In the genomic region with DNA sequence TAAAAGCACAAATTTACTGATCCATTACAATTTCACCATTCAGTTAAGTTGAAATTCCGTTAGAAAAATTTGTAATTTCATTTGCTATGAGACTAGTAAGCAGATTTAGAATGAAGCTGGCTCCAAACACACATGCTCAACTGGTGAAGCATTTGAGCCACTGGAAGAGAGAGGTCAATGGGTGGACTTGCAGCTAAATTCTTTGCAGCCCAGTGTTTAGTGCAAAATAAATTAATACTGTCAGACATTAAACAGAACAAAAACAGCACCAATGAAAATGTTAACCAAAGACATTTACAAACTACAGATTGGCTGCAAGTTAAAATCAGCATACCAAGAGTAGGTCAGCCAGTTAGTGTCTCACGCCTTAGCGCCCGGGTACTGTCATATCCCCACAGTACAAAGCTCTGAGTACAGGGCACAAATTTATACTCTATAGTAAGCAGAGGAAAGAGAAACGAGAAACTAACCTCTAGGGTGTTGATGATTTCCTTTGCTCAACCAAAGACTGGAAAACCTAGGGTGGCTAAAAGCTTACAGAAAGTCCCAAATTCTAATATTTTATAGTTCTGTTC, we compare ENCODE assay signal across 29 mouse cellular contexts. TPM values are rescaled to one million over a fixed set of nuclear protein-coding genes. Genes with fewer than 3 reads are reported as not detected.
DNase-seq lines count a peak whose midpoint lies in the region; ATAC-seq and TF ChIP-seq lines count a peak whose summit lies in the region.
"Had no signal": no experiment of that assay in that cellular context is flagged by ENCODE, and none has a peak within 500 bp of the region (broad histone marks: within the 10 kb centered on the region; RNA-seq: fewer than 3 reads in every experiment).

No protein-coding gene starts in this region.

- ATAC-seq in heart, postnatal 0 days (ENCODE audit: insufficient read depth, low read depth), result no peak
- no peak for ATAC-seq in heart, embryonic 12.5 days (ENCODE audit: insufficient number of reproducible peaks, low FRiP score)
- peak; percentile 56; the same call in 1 of the 2 replicates for ATAC-seq in kidney, embryonic 14.5 days (ENCODE audit: low FRiP score, low TSS enrichment)
- no peak; the same call in 1 of the 2 replicates for ATAC-seq in kidney, postnatal 0 days (replicated peaks; ENCODE audit: low FRiP score, low read depth)
- ATAC-seq: forebrain, embryonic 13.5 days; forebrain, embryonic 16.5 days; hindbrain, embryonic 16.5 days had no signal

- H3K9me3 ChIP-seq in heart, postnatal 0 days (replicated peaks; ENCODE audit: control insufficient read depth, low read length), result no peaks in the 10 kb centered on the region
- H3K9me3 ChIP-seq in heart, embryonic 12.5 days (replicated peaks), result no peaks in the 10 kb centered on the region
- no peaks in the 10 kb centered on the region for H3K9me3 ChIP-seq in kidney, embryonic 14.5 days (ENCODE audit: control insufficient read depth, low read length)
- no peaks in the 10 kb centered on the region for H3K9me3 ChIP-seq in kidney, postnatal 0 days (replicated peaks; ENCODE audit: low read length)
- H3K9me3 ChIP-seq: forebrain, embryonic 10.5 days; forebrain, embryonic 13.5 days; G1E; heart, embryonic 10.5 days; hindbrain, embryonic 10.5 days; hindbrain, embryonic 13.5 days had no signal

- TF ChIP-seq CTCF in heart, postnatal 0 days (IDR thresholded peaks at IDR 0.05; ENCODE audit: low read depth), result no peak
- no peak for TF ChIP-seq CTCF in kidney, postnatal 0 days (IDR thresholded peaks at IDR 0.05; ENCODE audit: low read depth)

- no peak overlapping the region for H3K4me2 ChIP-seq in heart, postnatal 0 days (ENCODE audit: low read depth, low read length)
- no peak overlapping the region for H3K4me2 ChIP-seq in heart, embryonic 12.5 days
- no peak overlapping the region for H3K4me2 ChIP-seq in kidney, embryonic 14.5 days (replicated peaks; ENCODE audit: low read depth, low read length)
- no peak overlapping the region for H3K4me2 ChIP-seq in kidney, postnatal 0 days (ENCODE audit: low read length)
- H3K4me2 ChIP-seq: forebrain, embryonic 13.5 days; hindbrain, embryonic 13.5 days had no signal

- DNase-seq in heart, postnatal 0 days (ENCODE audit: low spot score), result peak; percentile 5
- DNase-seq in kidney, postnatal 25 days, result no peak
- DNase-seq in kidney, postnatal 0 days (ENCODE audit: low spot score), result peak; percentile 83
- DNase-seq in kidney, postnatal 36 days, result no peak
- DNase-seq: adrenal gland, adult 2 months; adrenal gland, postnatal 14 days; B cell, adult 2 months; cerebellum, adult 11 months; cerebellum, adult 2 months; cerebellum, adult 9-11 months; cerebellum, postnatal 25 days; gastrocnemius, postnatal 10 days; gastrocnemius, postnatal 36 days; heart, adult 2 months; heart, postnatal 10 days; heart, postnatal 36 days had no signal

- WGBS in heart, postnatal 0 days, result 73% methylated on average over 5 of the region's 5 CpGs
- WGBS in heart, embryonic 12.5 days, result 66% methylated on average over 5 of the region's 5 CpGs
- 56% methylated on average over 5 of the region's 5 CpGs for WGBS in kidney, embryonic 14.5 days
- WGBS in kidney, postnatal 0 days, result 48% methylated on average over 5 of the region's 5 CpGs

- no peak overlapping the region for H3K9ac ChIP-seq in heart, postnatal 0 days (replicated peaks; ENCODE audit: low read depth, low read length)
- H3K9ac ChIP-seq in heart, embryonic 12.5 days, result no peak overlapping the region
- H3K9ac ChIP-seq in kidney, embryonic 14.5 days (ENCODE audit: low read depth, low read length), result no peak overlapping the region
- H3K9ac ChIP-seq in kidney, postnatal 0 days (ENCODE audit: low read depth, low read length), result no peak overlapping the region
- H3K9ac ChIP-seq: forebrain, embryonic 13.5 days; hindbrain, embryonic 13.5 days had no signal

- peaks cover 9% of the 10 kb centered on the region for H3K4me1 ChIP-seq in heart, postnatal 0 days (ENCODE audit: control insufficient read depth, insufficient read depth)
- peaks cover 31% of the 10 kb centered on the region for H3K4me1 ChIP-seq in heart, embryonic 12.5 days (replicated peaks)
- peaks cover 15% of the 10 kb centered on the region; the same call in 1 of the 2 replicates for H3K4me1 ChIP-seq in kidney, embryonic 14.5 days (ENCODE audit: control insufficient read depth, insufficient read depth, low read length)
- H3K4me1 ChIP-seq in kidney, postnatal 0 days (replicated peaks; ENCODE audit: insufficient read depth, low read length), result no peaks in the 10 kb centered on the region

- no peak for TF ChIP-seq EP300 in heart, postnatal 0 days (IDR thresholded peaks at IDR 0.05; ENCODE audit: low read depth)

- H3K36me3 ChIP-seq in heart, postnatal 0 days (replicated peaks; ENCODE audit: control insufficient read depth, insufficient read depth, low read length), result no peaks in the 10 kb centered on the region
- H3K36me3 ChIP-seq in heart, embryonic 12.5 days, result no peaks in the 10 kb centered on the region
- no peaks in the 10 kb centered on the region for H3K36me3 ChIP-seq in kidney, embryonic 14.5 days (ENCODE audit: control insufficient read depth, insufficient read depth, low read length)
- H3K36me3 ChIP-seq in kidney, postnatal 0 days (ENCODE audit: insufficient read depth, low read length), result no peaks in the 10 kb centered on the region
- H3K36me3 ChIP-seq: forebrain, embryonic 10.5 days; G1E; heart, embryonic 10.5 days; hindbrain, embryonic 10.5 days; hindbrain, embryonic 13.5 days had no signal

- H3K27me3 ChIP-seq in heart, postnatal 0 days (ENCODE audit: control insufficient read depth, insufficient read depth, low read length), result no peaks in the 10 kb centered on the region
- no peaks in the 10 kb centered on the region for H3K27me3 ChIP-seq in heart, embryonic 12.5 days (replicated peaks)
- no peaks in the 10 kb centered on the region for H3K27me3 ChIP-seq in kidney, embryonic 14.5 days (ENCODE audit: control insufficient read depth, insufficient read depth, low read length)
- H3K27me3 ChIP-seq in kidney, postnatal 0 days (ENCODE audit: insufficient read depth, low read length), result no peaks in the 10 kb centered on the region
- H3K27me3 ChIP-seq: CH12.LX; forebrain, embryonic 13.5 days; hindbrain, embryonic 13.5 days had no signal

- no peak overlapping the region for H3K27ac ChIP-seq in heart, postnatal 0 days (ENCODE audit: low read depth)
- no peak overlapping the region for H3K27ac ChIP-seq in heart, embryonic 12.5 days (ENCODE audit: poor library complexity, severe bottlenecking)
- peak overlapping the region; percentile 30; the same call in 1 of the 2 replicates for H3K27ac ChIP-seq in kidney, embryonic 14.5 days (ENCODE audit: low read depth, low read length)
- no peak overlapping the region; the same call in 1 of the 2 replicates for H3K27ac ChIP-seq in kidney, postnatal 0 days
- H3K27ac ChIP-seq: forebrain, embryonic 10.5 days; forebrain, embryonic 13.5 days; heart, embryonic 10.5 days; hindbrain, embryonic 10.5 days; hindbrain, embryonic 13.5 days had no signal

- H3K4me3 ChIP-seq in heart, postnatal 0 days (ENCODE audit: low read depth, low read length), result no peak overlapping the region
- H3K4me3 ChIP-seq in heart, embryonic 12.5 days, result no peak overlapping the region
- no peak overlapping the region for H3K4me3 ChIP-seq in kidney, embryonic 14.5 days (ENCODE audit: low read length)
- no peak overlapping the region for H3K4me3 ChIP-seq in kidney, postnatal 0 days (replicated peaks; ENCODE audit: low read depth, low read length)
- H3K4me3 ChIP-seq: forebrain, embryonic 10.5 days; forebrain, embryonic 13.5 days; heart, adult 2 months; heart, embryonic 10.5 days; hindbrain, embryonic 10.5 days; hindbrain, embryonic 13.5 days had no signal

RNA-seq across cellular contexts. Expression of gene Fign, which starts 13.9 kb away (rescaled TPM):
- total RNA-seq in heart, postnatal 0 days (2014; rRNA removed; ENCODE audit: low replicate concordance), result 5.2 and 12.8 TPM in 2 replicates
- polyA plus RNA-seq in heart, postnatal 0 days (2015; fragmentation: Nextera tagmentation; extraction: Ambion mirVana), result 5.4 and 6.4 TPM in 2 replicates
- polyA plus RNA-seq in heart, embryonic 12.5 days (2016; fragmentation: Nextera tagmentation; extraction: Ambion mirVana), result 13.4 and 13.6 TPM in 2 replicates
- 12.3 and 13.1 TPM in 2 replicates for polyA plus RNA-seq in kidney, embryonic 14.5 days (2014; fragmentation: Nextera tagmentation; extraction: Ambion mirVana)
- 6.1 and 6.7 TPM in 2 replicates for polyA plus RNA-seq in kidney, postnatal 0 days (2015; fragmentation: Nextera tagmentation; extraction: Ambion mirVana)
- total RNA-seq: CH12.LX; common myeloid progenitor, adult 5-6 weeks; granulocyte monocyte progenitor cell, adult 5-6 weeks had no signal
- polyA plus RNA-seq: G1E had no signal

Comparison
In these comparisons a context has a peak if more than half of its experiments do, and no peak if none do; other contexts are left out.
1. DNase-seq: peak in heart, postnatal 0 days (single experiment) and kidney, postnatal 0 days (single experiment); none in kidney, postnatal 25 days (0 of 2) and kidney, postnatal 36 days (0 of 2).